ENCODE assay signal across 8 mouse cellular contexts in genomic region chr5:112228240-112229076, GRCm38 (mm10). TPM values are rescaled to one million over a fixed set of nuclear protein-coding genes. Genes with fewer than 3 reads are reported as not detected.
DNase-seq lines count a peak whose midpoint lies in the region; ATAC-seq and TF ChIP-seq lines count a peak whose summit lies in the region.

No protein-coding gene starts in this region.

- no peaks in the 10 kb centered on the region for H3K9me3 ChIP-seq in liver, embryonic 11.5 days (ENCODE audit: control insufficient read depth, low read length)
- H3K9me3 ChIP-seq in liver, postnatal 0 days (ENCODE audit: low read length), result no peaks in the 10 kb centered on the region
- 0 out of 2 replicates have a peak, but pooled peaks cover 5% of the 10 kb centered on the region for H3K9me3 ChIP-seq in forebrain, embryonic 10.5 days
- H3K9me3 ChIP-seq in midbrain, embryonic 14.5 days (ENCODE audit: control insufficient read depth, low read length), result no peaks in the 10 kb centered on the region

- no peak overlapping the region for H3K9ac ChIP-seq in liver, embryonic 11.5 days (ENCODE audit: low read depth, low read length)
- H3K9ac ChIP-seq in liver, postnatal 0 days (replicated peaks), result no peak overlapping the region
- H3K9ac ChIP-seq in midbrain, embryonic 14.5 days (replicated peaks; ENCODE audit: low read length), result peak overlapping the region; percentile 99

- TF ChIP-seq EP300 in liver, postnatal 0 days (IDR thresholded peaks at IDR 0.05; ENCODE audit: low read depth), result no peak

- H3K36me3 ChIP-seq in liver, embryonic 11.5 days (ENCODE audit: control insufficient read depth, insufficient read depth, low read length), result no peaks in the 10 kb centered on the region
- no peaks in the 10 kb centered on the region for H3K36me3 ChIP-seq in liver, postnatal 0 days (replicated peaks; ENCODE audit: insufficient read depth, low read length)
- H3K36me3 ChIP-seq in forebrain, embryonic 10.5 days (replicated peaks), result peaks cover 28% of the 10 kb centered on the region
- H3K36me3 ChIP-seq in midbrain, embryonic 14.5 days (ENCODE audit: control insufficient read depth, insufficient read depth, low read length), result peaks cover 17% of the 10 kb centered on the region

- no peak overlapping the region for H3K27ac ChIP-seq in liver, embryonic 11.5 days (ENCODE audit: low read depth, low read length)
- no peak overlapping the region for H3K27ac ChIP-seq in liver, postnatal 0 days (ENCODE audit: low read depth)
- H3K27ac ChIP-seq in forebrain, embryonic 10.5 days, result peak overlapping the region; percentile 99
- H3K27ac ChIP-seq in midbrain, embryonic 14.5 days (replicated peaks; ENCODE audit: low read depth, low read length), result peak overlapping the region; percentile 99

- peak overlapping the region; percentile 53 for H3K4me2 ChIP-seq in liver, embryonic 11.5 days
- H3K4me2 ChIP-seq in liver, postnatal 0 days (ENCODE audit: low read depth, low read length), result no peak overlapping the region
- peak overlapping the region; percentile 96 for H3K4me2 ChIP-seq in midbrain, embryonic 14.5 days (ENCODE audit: low read length)

- H3K4me3 ChIP-seq in liver, embryonic 11.5 days (ENCODE audit: low read depth, low read length), result peak overlapping the region; percentile 33
- no peak overlapping the region for H3K4me3 ChIP-seq in liver, postnatal 0 days (ENCODE audit: low read depth, low read length)
- peak overlapping the region; percentile 78 for H3K4me3 ChIP-seq in forebrain, embryonic 10.5 days
- H3K4me3 ChIP-seq in midbrain, embryonic 14.5 days (replicated peaks; ENCODE audit: low read depth, low read length), result peak overlapping the region; percentile 89

- 3% methylated on average over 56 of the region's 57 CpGs for WGBS in liver, embryonic 11.5 days
- WGBS in liver, postnatal 0 days (ENCODE audit: insufficient replicate concordance), result 2% methylated on average over 56 of the region's 57 CpGs
- WGBS in forebrain, embryonic 10.5 days, result under 1% methylated on average over 57 of the region's 57 CpGs
- WGBS in midbrain, embryonic 14.5 days, result under 1% methylated on average over 57 of the region's 57 CpGs

- no peak for DNase-seq in liver, embryonic 11.5 days (ENCODE audit: low spot score)
- DNase-seq in liver, postnatal 0 days, result no peak
- peak; percentile 76 for DNase-seq in forebrain, embryonic 10.5 days (ENCODE audit: extremely low spot score, low spot score)
- peak; percentile 73 to 76 for DNase-seq in layer of hippocampus, adult 18-20 months (ENCODE audit: low spot score in 2 of 2)
- peak; percentile 93 for DNase-seq in midbrain, embryonic 14.5 days
- no peak for DNase-seq in adipocyte (ENCODE audit: low spot score)
- DNase-seq in gastrocnemius, postnatal 25 days, result no peak
- no peak for DNase-seq in adrenal gland, postnatal 25 days

- no peak for ATAC-seq in liver, embryonic 11.5 days (replicated peaks; ENCODE audit: low FRiP score)
- ATAC-seq in liver, postnatal 0 days, result no peak
- ATAC-seq in midbrain, embryonic 14.5 days (ENCODE audit: low FRiP score, low TSS enrichment), result peak; percentile 82

- no peak for TF ChIP-seq CTCF in liver, postnatal 0 days (IDR thresholded peaks at IDR 0.05; ENCODE audit: low read depth)

- peaks cover 80% of the 10 kb centered on the region for H3K27me3 ChIP-seq in liver, embryonic 11.5 days (replicated peaks; ENCODE audit: control insufficient read depth, insufficient read depth, low read length)
- peaks cover 52% of the 10 kb centered on the region for H3K27me3 ChIP-seq in liver, postnatal 0 days (ENCODE audit: insufficient read depth, low read length)
- peaks cover 57% of the 10 kb centered on the region for H3K27me3 ChIP-seq in forebrain, embryonic 10.5 days (ENCODE audit: poor library complexity, severe bottlenecking)
- no peaks in the 10 kb centered on the region for H3K27me3 ChIP-seq in midbrain, embryonic 14.5 days (ENCODE audit: control insufficient read depth, insufficient read depth, low read length)

- H3K4me1 ChIP-seq in liver, embryonic 11.5 days (replicated peaks; ENCODE audit: control insufficient read depth, insufficient read depth, low read length), result peaks cover 5% of the 10 kb centered on the region
- H3K4me1 ChIP-seq in liver, postnatal 0 days (ENCODE audit: insufficient read depth), result 0 out of 2 replicates have a peak, but pooled peaks cover 2% of the 10 kb centered on the region
- peaks cover 70% of the 10 kb centered on the region for H3K4me1 ChIP-seq in forebrain, embryonic 10.5 days
- peaks cover 35% of the 10 kb centered on the region for H3K4me1 ChIP-seq in midbrain, embryonic 14.5 days (ENCODE audit: control insufficient read depth, insufficient read depth, low read length)

RNA-seq across cellular contexts. Expression of gene Cryba4, which starts 23.9 kb away (rescaled TPM):
- polyA plus RNA-seq in liver, embryonic 11.5 days (2014; fragmentation: Nextera tagmentation; extraction: Ambion mirVana), result 0.84 and 1.3 TPM in 2 replicates
- 0.59 and 0.86 TPM in 2 replicates for polyA plus RNA-seq in liver, postnatal 0 days (2015; fragmentation: Nextera tagmentation; extraction: Ambion mirVana)
- 0.48 TPM in 1 of 2 replicates, not detected in the other for polyA plus RNA-seq in forebrain, embryonic 10.5 days (2016; fragmentation: Nextera tagmentation; extraction: Ambion mirVana)
- total RNA-seq in layer of hippocampus, adult 18-20 months (2021), result 1 to 10 TPM in 1 of 2 experiments, not detected in 1; 1.0 TPM
- polyA plus RNA-seq in midbrain, embryonic 14.5 days (2014; fragmentation: Nextera tagmentation; extraction: Ambion mirVana), result 0.93 and 1.2 TPM in 2 replicates
- total RNA-seq in gastrocnemius, postnatal 25 days (2021), result under 1 TPM in 1 of 2 experiments, not detected in 1; 0.46 TPM
- total RNA-seq in adrenal gland, postnatal 25 days (2021), result 14.8 and 16.5 TPM in 2 replicates

RNA-seq across cellular contexts. Expression of gene Crybb1, which starts 27.2 kb away (rescaled TPM):
- 0.31 and 0.45 TPM in 2 replicates for polyA plus RNA-seq in liver, embryonic 11.5 days (2014; fragmentation: Nextera tagmentation; extraction: Ambion mirVana)
- 0.33 TPM in 1 of 2 replicates, not detected in the other for polyA plus RNA-seq in liver, postnatal 0 days (2015; fragmentation: Nextera tagmentation; extraction: Ambion mirVana)
- 0.30 TPM in 1 of 2 replicates, not detected in the other for polyA plus RNA-seq in forebrain, embryonic 10.5 days (2016; fragmentation: Nextera tagmentation; extraction: Ambion mirVana)
- 1 to 10 TPM; 8.5 to 9.2 TPM for total RNA-seq in layer of hippocampus, adult 18-20 months (2021)
- polyA plus RNA-seq in midbrain, embryonic 14.5 days (2014; fragmentation: Nextera tagmentation; extraction: Ambion mirVana), result 1.9 and 3.8 TPM in 2 replicates
- 1 to 10 TPM; 3.2 to 3.9 TPM for total RNA-seq in gastrocnemius, postnatal 25 days (2021)
- total RNA-seq in adrenal gland, postnatal 25 days (2021), result 1.1 and 2.7 TPM in 2 replicates

RNA-seq across cellular contexts. Expression of gene Tpst2, which starts 48.0 kb away (rescaled TPM):
- 66.0 and 66.7 TPM in 2 replicates for polyA plus RNA-seq in liver, embryonic 11.5 days (2014; fragmentation: Nextera tagmentation; extraction: Ambion mirVana)
- 34.5 and 36.2 TPM in 2 replicates for polyA plus RNA-seq in liver, postnatal 0 days (2015; fragmentation: Nextera tagmentation; extraction: Ambion mirVana)
- 36.7 and 37.7 TPM in 2 replicates for polyA plus RNA-seq in forebrain, embryonic 10.5 days (2016; fragmentation: Nextera tagmentation; extraction: Ambion mirVana)
- total RNA-seq in layer of hippocampus, adult 18-20 months (2021), result 10 to 100 TPM; 37.0 to 40.5 TPM
- 24.7 and 26.4 TPM in 2 replicates for polyA plus RNA-seq in midbrain, embryonic 14.5 days (2014; fragmentation: Nextera tagmentation; extraction: Ambion mirVana)
- total RNA-seq in gastrocnemius, postnatal 25 days (2021), result 10 to 100 TPM; 16.8 to 17.8 TPM
- 144 and 210 TPM in 2 replicates for total RNA-seq in adrenal gland, postnatal 25 days (2021)

Comparison
In these comparisons a context has a peak if more than half of its experiments do, and no peak if none do; other contexts are left out.
1. DNase-seq: peak in forebrain, embryonic 10.5 days (single experiment), layer of hippocampus, adult 18-20 months (2 of 2) and midbrain, embryonic 14.5 days (single experiment); none in liver, embryonic 11.5 days (single experiment), liver, postnatal 0 days (single experiment), adipocyte (single experiment), gastrocnemius, postnatal 25 days (single experiment) and adrenal gland, postnatal 25 days (single experiment).
2. H3K27ac ChIP-seq: peak in forebrain, embryonic 10.5 days (single experiment) and midbrain, embryonic 14.5 days (single experiment); none in liver, embryonic 11.5 days (single experiment) and liver, postnatal 0 days (single experiment).